Mouse (Mus musculus) lung, postnatal 14 days (tissue): ENCODE results near the gene Gm20873.
"Not testable (repeated sequence)": the region's sequence is repeated elsewhere in the genome, so short reads cannot be mapped to it uniquely, and the experiment has no call there.

Experiments
- DNase-seq: peaks from one replicate; pipeline ENCODE4 v3.0.0; 2021

The Gm20873 gene

GRCm38 (mm10) chrY:6266798-6267197 is at the start of gene Gm20873:
TSS of gene Gm20873 (plus strand) at chrY:6267098.
- not testable (repeated sequence) for DNase-seq

DNA sequence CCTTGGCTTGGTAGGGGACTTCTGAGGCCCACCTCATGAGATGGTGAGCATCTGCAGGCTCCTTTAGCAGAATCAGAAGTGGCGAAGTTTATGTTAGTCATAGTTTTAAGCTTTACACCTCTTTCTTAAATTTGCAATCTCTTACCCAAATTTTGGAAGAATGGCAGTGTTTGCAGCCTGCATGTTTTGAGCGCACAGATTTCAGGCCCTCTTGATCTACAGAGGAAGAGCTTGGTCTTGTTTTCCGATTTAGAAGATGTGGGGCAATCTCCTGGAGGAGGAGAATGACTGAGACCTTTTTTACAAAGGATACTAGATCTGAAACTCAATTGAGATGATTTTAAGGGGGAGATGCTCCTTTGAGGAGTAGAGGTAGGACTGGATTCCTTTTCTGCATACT is 29.0 kb upstream of the Gm20873 start, which contains the start of gene Gm21746:
Gene Gm21746, minus strand, starts transcription at position 101 of the 400 bp plus-strand sequence.
- not testable (repeated sequence) for DNase-seq
